Mouse (Mus musculus): ENCODE results near the gene Tab1. TPM values are rescaled to one million over a fixed set of nuclear protein-coding genes. Genes with fewer than 3 reads are reported as not detected.

Tab1 gene
- total and polyA plus RNA-seq, 3 experiments = 11.4 to 23.2 (median 19.6) TPM

GRCm38 (mm10) chr15:80137945-80138791 is 5.2 kb downstream of the Tab1 start:
- DNase-seq = peak; percentile 35

DNA sequence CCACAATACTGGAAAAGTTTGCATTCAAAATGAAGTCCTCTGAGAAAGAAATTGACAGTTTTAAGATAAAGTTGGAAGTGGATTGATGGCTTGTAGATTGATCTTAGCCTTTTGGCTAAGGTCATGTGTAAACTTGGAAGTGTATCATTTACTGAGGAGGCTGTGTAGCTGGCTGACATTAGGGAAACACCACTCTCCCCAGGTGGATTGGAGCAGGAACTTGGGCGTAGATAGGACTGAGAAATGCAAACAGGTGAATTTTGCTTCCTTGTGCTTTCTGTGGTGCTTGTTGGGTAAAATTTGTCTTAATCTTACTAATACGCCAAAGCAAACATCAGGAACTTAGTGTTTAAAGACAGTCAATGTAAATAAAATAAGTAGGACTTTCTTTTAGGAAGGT is 7.4 kb downstream of the Tab1 start:
- no peak for DNase-seq

DNA sequence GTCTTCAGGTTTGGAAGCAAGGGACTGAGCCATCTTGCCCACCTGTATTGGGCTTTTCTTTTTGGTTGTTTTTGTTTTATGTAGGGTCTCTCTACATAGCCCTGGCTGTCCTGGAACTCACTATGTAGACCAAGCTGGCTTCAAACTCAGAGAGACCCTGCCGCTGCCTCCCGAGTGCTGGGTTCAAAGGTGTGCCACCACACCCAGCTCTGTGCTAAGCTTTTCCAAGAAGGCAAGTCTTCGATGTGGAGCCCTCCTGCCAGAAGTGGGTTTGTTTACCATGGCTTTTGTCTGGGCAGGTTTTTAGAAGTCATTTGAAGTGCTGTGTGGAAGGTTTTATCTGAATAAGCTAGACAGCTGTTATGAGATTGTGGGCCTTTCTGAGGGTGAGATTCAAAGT is 8.0 kb downstream of the Tab1 start:
- no peak for DNase-seq

DNA sequence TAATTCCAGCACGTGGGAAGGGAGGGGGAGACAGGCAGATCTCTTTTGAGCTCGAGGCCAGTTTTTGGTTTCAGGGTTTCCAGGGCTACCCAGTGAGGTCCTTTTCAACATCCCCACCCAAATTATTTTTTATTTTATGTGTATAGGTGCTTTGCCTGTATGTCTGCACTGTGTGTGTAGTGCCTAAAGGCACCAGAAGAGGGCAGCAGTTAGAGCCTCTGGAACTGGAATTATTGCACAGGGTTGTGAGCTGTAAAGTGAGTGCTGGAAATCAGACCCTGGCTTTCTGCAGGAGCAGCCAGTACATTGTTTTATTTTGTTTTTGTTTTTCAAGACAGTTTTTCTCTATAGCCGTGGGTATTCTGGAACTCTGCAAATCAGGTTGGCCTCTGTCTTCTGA is 9.2 kb downstream of the Tab1 start:
- DNase-seq = no peak

- DNase-seq = no peak
Observed at GRCm38 (mm10) chr15:80143760-80144159, 10.8 kb downstream of the Tab1 start.

- no peak for DNase-seq
Observed at GRCm38 (mm10) chr15:80145397-80145796, 12.5 kb downstream of the Tab1 start.

- no peak for DNase-seq
Observed at GRCm38 (mm10) chr15:80146153-80146552, 13.2 kb downstream of the Tab1 start.

- no peak for DNase-seq
Observed at GRCm38 (mm10) chr15:80147090-80147489, 14.2 kb downstream of the Tab1 start.

DNA sequence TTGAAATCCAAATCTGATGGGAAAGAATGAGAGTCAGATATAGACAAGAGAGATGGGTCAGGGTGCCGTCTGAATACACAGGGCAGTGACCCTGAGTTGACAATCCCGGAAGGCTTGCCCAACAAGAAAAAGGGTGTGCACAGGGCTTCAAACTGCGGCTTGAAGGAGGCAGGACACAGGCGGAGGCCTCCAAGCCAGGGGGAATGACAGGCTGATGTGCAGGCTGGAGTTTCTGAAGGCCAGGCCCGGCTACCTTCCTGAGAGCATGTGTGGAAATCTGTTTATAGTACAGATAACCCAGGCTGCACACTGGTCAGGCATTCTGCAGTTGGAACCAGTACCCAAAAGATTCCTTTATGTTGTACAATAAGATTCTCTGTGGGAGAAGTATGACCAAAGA is 14.6 kb downstream of the Tab1 start:
- DNase-seq = no peak

DNA sequence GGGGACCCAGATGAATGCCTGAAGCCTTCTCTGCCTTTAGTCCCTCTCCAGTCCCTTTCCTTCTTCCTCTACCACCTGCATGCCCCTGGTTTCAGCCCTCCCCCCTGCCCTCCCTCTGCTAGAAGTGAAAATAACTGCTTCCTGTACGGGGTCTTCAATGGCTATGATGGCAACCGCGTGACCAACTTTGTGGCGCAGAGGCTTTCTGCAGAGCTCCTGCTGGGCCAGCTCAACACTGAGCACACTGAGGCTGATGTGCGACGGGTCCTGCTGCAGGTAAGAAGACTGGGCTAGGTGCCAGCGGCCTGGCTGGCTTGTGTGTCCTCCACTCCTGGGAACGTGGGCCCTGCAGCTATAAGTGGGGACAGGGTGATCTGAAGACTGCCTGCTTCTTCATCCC is 15.6 kb downstream of the Tab1 start:
- no peak for DNase-seq

DNA sequence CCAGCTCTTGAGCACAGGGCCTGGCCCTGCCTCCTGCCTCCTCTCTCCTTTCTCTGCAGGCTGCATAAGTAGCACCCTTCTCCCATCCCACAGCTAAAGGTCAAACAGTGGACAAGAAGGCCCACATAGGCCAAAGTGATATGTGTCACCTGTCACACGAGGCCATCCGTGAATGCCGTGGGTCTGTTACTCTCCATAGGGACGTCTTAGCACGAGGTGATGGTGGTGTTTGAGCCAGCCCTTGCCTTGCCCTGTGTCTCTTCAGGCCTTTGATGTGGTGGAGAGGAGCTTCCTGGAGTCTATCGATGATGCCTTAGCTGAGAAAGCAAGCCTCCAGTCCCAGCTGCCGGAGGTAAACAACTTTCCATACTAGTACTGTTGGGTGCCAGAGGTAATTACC is 16.6 kb downstream of the Tab1 start:
- DNase-seq = no peak

DNA sequence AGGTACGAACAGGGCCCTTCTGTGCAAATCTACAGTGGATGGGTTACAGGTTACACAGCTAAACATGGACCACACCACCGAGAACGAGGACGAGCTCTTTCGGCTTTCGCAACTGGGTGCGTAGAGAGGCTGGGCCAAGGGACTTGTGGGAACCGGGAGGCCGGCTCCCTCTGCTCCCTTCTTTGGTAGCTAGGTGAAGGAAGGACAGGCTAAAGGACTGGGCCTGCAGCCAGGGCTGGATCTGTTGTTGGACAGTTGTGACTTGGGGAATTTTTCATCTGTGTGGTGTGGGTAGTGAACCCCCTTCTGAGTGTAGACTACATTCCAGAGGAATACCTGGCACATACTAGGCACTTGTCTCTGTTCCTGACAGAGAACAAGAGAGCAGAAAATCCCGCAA is 19.7 kb downstream of the Tab1 start:
- DNase-seq = no peak

GRCm38 (mm10) chr15:80153757-80154156 is 20.8 kb downstream of the Tab1 start:
- no peak for DNase-seq

DNA sequence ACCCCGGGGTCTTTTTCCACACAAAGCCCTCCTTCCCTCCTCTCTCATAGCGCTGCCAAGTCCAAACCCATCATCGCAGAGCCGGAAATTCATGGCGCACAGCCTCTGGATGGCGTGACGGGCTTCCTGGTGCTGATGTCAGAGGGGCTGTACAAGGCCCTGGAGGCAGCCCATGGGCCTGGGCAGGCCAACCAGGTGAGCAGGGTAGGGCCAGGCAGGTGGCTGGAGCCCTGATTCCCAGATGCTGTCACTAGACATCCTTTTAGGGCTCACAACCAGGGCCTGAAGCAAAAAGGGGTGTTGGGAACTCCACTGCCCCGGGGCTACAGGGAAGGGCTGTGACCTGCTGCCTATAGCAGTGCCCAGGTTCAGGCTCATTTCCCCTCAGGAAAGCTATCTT is 22.8 kb downstream of the Tab1 start:
- no peak for DNase-seq

- DNase-seq = no peak
Observed at GRCm38 (mm10) chr15:80157197-80157943, 24.4 kb downstream of the Tab1 start.

- DNase-seq = no peak
Observed at GRCm38 (mm10) chr15:80158001-80158706, 25.2 kb downstream of the Tab1 start.

GRCm38 (mm10) chr15:80158707-80159090 is 25.8 kb downstream of the Tab1 start:
- no peak for DNase-seq

DNA sequence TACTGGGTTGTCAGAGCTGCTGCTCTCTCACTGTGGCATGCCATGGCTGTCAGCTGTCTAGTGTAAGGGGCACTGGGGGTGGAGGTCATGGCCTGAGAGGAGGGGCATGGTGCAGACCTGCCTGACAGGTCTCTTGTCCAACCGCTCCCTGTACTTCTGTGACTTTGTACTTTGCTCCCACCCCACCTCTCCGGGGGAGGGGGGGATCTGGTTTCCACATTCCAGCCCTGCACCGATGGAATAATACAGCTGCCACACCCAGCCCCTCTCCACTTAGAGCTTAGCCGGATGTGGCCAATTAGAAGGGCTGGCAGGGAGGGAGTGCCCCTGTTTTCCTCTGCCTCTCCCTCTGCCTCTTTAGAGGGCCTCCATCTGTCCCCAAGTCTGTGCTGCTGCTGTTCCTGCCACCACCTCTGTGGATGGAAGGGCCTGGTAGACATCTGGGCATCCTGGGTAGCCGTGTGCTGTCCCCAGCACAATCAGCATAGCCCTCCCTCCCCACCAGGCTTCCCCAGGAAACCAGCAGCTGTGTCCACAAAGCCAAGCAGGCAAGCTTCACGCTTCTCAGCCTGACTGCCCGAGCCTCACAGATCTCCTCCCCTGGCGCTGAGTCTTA is 26.5 kb downstream of the Tab1 start:
- no peak for DNase-seq

GRCm38 (mm10) chr15:80160223-80160622 is 27.3 kb downstream of the Tab1 start:
- no peak for DNase-seq

DNA sequence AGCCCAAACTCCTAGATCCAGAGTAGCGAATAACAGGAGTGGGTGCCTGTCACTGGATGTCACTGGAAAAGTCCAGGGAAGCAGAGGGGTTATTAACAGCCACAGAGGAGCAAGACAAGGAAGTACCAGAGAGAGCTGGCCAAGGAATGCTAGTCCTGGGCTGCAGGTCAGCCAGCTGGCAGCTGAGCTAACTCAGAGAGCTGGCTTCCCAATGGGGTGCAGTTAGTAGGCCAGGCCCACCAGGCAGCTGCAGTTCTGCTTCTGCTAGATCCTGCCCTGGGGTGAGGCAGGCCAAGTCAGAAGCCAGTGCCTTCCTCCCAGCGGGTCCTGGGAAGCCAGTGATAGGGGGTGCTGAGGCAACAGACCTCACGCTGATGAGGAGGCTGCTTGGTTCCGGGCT is 27.8 kb downstream of the Tab1 start:
- DNase-seq = no peak

DNA sequence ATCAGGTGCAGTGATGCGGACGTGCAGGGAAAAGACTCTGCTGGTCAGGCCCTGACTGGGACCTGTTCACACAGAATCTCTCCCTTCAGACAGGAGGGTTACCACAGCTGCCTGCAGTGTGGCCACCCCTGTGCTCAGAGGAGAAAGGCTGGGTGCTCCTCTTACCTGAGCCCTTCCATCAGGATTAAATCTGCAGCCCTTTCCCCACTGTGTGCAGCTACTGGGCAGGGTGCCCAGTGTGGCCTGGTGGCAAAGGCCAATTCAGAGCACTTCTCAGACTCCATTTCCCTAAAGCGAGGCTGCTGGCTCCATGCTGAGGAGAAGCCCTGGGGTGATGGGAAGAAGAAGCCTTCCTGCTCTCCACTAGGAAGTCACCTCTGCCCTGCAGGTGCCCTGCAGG is 28.3 kb downstream of the Tab1 start:
- no peak for DNase-seq

GRCm38 (mm10) chr15:80162401-80162964 is 29.6 kb downstream of the Tab1 start:
- no peak for DNase-seq
